Mouse (Mus musculus) cerebellum, postnatal 36 days (tissue): ENCODE measurements at regions not wholly inside any gene's neighbourhood (a gene's known extent, or its start where the extent isn't known, plus 50 kb on each side); places are given as distances from the start of the nearest gene placed in this dataset.
"Not testable (repeated sequence)": the region's sequence is repeated elsewhere in the genome, so short reads cannot be mapped to it uniquely, and the experiment has no call there.

Source experiments
- DNase-seq, 2 experiments: peaks; one replicate each; pipeline ENCODE4 v3.0.0; 2021 to 2022; ENCODE audit warnings: mixed read lengths in 2 of 2

DNA sequence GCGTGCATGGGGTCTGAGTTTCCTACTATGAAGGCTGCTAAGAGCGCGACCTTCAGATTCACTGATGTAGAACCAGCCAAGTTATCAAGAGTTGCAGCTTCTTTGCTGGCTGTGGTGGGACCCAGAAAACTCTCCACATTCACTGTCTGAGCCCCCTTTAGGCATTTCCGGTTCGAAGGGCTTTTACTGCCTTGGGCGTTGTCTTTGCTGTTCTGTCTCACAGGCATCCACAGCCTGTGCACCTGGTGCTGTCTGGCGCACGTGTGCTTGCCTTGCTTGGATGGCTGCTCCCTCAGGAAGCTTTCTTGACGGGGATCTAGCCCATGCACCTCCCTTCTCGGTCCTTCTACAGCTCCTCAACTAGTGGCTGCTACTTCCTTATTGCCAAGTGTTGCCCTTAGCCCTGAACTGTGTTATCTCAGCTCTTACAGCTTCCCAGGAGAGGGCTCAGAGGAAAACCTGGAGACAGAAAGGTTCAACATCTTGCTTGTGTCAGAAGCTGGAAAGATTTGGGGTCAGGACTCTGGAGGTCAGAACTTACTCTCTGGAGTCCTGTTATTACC, 108.3 kb upstream of the Dyrk2 start:
- no peak for DNase-seq

- no peak for DNase-seq
These were observed 106.4 kb upstream of the Dyrk2 start for GRCm38 (mm10) chr10:118976447-118976846.

- DNase-seq = no peak
These were observed 105.8 kb upstream of the Dyrk2 start for GRCm38 (mm10) chr10:118975772-118976171.

GRCm38 (mm10) chr10:118973324-118973723, 103.3 kb upstream of the Dyrk2 start:
- DNase-seq = no peak

DNA sequence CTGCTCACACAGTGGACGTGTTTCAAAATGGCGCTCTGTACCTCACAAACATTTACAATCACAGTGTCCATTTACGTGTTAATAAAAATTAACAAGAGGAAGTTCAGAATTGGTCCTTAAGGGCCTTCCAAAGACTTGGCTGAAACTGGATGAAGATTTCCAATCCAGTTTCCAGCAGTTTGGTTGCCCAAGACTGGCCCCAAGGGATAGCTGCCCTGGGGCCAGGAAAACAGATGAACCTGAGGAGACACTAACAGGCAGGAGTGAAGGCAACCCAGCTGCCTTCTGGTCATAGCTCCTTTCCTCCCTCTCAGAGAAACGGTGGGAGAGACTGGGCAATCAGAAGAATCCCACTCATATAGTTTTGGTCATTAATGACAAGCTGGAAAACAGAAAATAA, 102.6 kb upstream of the Dyrk2 start:
- DNase-seq = no peak

DNA sequence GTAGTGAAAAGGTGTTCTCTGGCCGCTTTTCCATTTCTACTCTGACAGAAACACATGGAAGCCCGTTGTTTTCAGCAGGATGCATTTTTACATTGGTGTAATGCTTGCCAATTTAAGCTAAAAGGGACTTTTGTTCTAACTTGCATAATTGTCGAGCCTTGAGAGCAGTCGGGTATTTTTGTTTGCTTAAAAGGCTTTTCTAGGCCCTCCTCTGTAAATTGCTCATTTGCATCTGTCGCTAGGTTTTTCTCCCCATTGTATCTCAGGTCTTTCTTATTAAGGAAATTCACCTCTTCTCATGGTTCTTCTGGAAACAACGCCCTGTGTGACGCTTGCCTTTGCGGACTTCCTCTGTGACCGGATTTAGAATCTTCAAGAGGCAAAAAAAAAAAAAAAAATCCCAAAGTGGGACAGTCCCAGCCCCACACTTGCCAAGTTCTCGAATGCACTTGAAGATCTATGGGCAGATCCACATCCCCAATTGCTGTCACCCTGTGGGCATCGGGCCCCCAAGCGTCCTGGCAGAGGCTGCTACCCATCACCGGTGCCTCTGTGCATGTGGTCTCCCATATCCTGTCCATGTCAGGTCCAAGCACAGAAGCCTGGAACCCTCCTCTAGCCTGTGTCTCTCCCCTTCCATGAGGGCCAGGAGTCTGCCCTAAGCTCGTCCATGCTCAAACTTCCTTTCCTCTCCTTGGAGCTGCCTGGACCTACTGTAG, 100.6 kb upstream of the Dyrk2 start:
- DNase-seq = no peak

- DNase-seq = no peak
These were observed 91.7 kb upstream of the Dyrk2 start for GRCm38 (mm10) chr10:118961713-118962181.

GRCm38 (mm10) chr10:118960076-118960475, 90.1 kb upstream of the Dyrk2 start:
- no peak for DNase-seq

DNA sequence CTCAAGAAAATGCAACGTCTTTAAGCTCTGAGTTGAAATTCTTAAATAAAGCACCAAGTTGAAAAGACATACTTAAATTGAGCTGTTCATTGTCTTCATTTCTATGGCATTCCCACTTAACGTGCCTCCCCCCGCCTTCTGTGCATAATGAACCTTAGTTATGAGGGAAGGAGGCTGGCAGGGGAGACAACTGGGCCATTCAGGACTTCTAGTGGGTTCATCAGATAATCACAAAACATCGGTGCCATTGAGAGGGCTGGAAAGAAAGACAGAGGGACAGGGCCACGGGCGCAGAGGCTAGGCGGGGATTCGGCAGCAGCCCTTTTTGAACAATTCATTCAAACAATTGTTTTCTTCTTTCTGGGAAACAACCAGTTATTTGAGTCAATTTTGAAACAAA, 89.6 kb upstream of the Dyrk2 start:
- no peak for DNase-seq

GRCm38 (mm10) chr10:118956352-118956751, 86.3 kb upstream of the Dyrk2 start:
- DNase-seq = no peak

DNA sequence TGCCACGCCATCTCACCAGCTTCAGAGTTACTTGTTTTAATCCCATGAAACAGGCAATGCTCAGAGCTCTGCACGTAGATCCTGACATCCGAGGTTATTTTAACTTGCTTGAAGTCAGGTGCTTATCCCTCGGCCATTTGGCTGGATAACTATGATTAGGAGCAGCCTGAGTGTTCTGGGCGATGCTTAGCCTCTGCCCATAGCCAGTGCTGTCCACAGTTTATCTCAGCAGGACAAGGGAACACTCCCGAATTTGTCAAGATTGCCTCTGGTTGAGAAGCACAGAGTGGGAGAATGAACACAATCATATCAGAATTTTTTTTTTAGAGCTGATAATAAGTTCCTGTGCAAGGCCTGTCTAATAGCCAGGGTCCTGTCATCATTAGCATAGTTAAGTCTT, 83.4 kb upstream of the Dyrk2 start:
- DNase-seq = no peak

- no peak for DNase-seq
These were observed 82.7 kb upstream of the Dyrk2 start for GRCm38 (mm10) chr10:118952756-118953155.

DNA sequence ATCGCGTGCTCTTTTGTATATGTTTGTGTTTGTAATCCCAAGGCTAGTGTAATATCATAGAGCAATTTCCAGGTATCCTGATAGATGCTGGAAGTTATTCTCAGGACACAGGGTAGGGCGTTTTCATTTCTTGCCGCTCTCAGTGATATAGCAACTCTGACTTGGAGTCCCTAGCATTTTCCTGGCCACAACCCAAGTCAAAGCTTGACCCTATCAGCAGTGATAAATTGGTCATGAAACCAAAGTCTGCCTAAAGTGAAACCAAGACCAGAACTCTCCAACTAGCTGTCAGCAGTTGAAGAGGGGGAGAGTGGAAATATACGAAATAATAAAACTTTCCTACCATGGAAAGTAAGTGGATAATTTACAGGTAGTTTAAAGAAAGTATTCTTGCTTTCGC, 77.7 kb upstream of the Dyrk2 start:
- DNase-seq = no peak

DNA sequence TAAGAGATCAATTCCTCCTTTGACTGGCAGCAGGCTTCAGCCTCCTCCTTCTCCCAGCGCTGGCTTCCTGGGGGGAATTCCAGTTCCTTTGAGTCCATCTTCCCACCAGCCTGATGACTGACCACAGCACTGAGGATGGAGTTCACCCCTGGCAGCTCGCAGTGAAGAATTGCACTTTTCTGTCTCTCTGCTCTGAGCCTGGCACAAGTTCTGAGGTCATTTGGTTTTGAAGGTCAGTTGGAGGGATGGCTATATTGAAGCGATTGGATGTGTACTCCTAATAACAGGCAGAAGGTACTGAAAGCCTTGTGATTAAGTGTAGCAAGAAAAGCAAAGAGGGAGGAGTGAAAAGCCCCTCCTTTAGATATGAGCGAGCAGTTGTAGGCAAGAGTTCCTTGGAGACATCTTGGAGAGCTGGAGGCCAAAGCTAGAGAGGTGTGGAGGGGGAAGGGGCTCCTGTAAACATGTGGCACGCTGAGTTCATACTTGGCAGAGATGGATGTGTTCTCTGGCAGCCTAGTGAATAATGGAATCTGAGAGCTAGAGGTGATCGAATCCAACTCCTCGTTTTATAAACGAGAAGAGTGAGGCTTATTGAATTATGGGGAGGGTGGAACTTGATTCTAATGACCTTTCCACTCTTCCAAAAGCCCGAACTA, 77.1 kb upstream of the Dyrk2 start:
- DNase-seq = no peak

GRCm38 (mm10) chr10:118927316-118927715, 57.3 kb upstream of the Dyrk2 start:
- no peak for DNase-seq

GRCm38 (mm10) chr10:118923473-118924185, 53.6 kb upstream of the Dyrk2 start:
- no peak for DNase-seq

GRCm38 (mm10) chr10:118922120-118922519, 52.1 kb upstream of the Dyrk2 start:
- not testable (repeated sequence) for DNase-seq
